Mouse (Mus musculus) ES-Bruce4 (cell line): ENCODE measurements around the gene Loxl4.

Source experiments
- CTCF ChIP-seq: IDR thresholded peaks from one replicate; pipeline ENCODE4 v1.8.1; 2011; ENCODE audit warnings: low read depth, low read length
- EP300 ChIP-seq: IDR thresholded peaks from 2 replicates; pipeline ENCODE4 v1.6.1; 2011; ENCODE audit warnings: low read depth, low read length; ENCODE audit not compliant: insufficient read depth
- POLR2A ChIP-seq: IDR thresholded peaks from one replicate; pipeline ENCODE4 v1.8.1; 2011; ENCODE audit warnings: low read length; ENCODE audit not compliant: insufficient read depth

- TF ChIP-seq CTCF (no peak), POLR2A (no peak), EP300 (no peak)
Measured at GRCm38 (mm10) chr19:42657769-42658168, 45.2 kb upstream of the Loxl4 start.
